Mouse (Mus musculus) embryonic fibroblast, embryonic 13.5 days (primary cell): ENCODE results near the gene Parpbp.

Experiments used
- CTCF ChIP-seq: IDR thresholded peaks from 2 replicates; pipeline ENCODE4 v1.5.1; 2011; ENCODE audit warnings: mild to moderate bottlenecking, control low read depth, low read length, moderate library complexity, borderline replicate concordance; ENCODE audit not compliant: insufficient read depth
- POLR2A ChIP-seq: IDR thresholded peaks from 2 replicates; pipeline ENCODE4 v1.6.1; 2011; ENCODE audit warnings: low read depth, mild to moderate bottlenecking, control low read depth, low read length, moderate library complexity

DNA sequence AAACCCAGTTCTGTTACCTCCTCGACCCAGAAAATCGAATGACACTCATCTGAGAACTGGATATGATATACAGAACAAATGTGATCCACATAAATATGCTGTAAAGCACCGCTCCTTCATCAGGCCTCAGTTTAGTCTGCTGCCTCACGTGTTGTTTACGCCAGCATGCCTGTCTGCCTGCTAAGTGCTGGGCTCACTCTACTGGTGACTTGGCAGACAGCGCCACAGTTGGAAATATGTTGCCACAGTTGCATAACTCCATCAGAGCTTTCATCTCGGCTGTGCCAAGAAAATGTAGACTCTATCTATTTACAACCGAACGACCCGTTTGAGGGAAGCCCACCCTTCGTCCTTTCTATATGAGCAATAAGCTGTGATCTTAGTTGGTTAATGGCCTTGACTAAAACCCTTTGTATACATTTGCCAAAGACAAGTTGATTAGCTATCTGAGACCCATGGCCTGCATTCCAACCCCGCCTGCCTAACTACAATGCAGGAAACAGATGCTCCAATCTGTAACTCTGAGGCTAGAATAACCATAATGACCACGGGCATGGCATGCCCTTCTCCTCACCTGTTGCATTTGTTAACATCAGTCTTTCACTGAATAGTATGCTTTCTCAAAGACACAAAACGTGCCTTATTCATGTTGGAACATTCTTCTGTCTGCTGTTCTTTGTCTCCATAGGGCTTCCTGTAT is 89.6 kb downstream of the Parpbp start:
- peak; percentile 21; the same call in 1 of the 2 replicates for TF ChIP-seq CTCF
- no peak for TF ChIP-seq POLR2A
